Mouse (Mus musculus) cerebellum, adult 2 months (tissue): ENCODE measurements at regions not wholly inside any gene's neighbourhood (a gene's known extent, or its start where the extent isn't known, plus 50 kb on each side); places are given as distances from the start of the nearest gene placed in this dataset.

Source experiments
- CTCF ChIP-seq: fragments of 200-500 bp; IDR thresholded peaks from 2 replicates; pipeline ENCODE4 v1.5.1; 2011; ENCODE audit warnings: low read depth, mild to moderate bottlenecking, control low read depth, low read length, moderate library complexity, borderline replicate concordance; ENCODE audit not compliant: insufficient read depth
- POLR2A ChIP-seq: fragments of 200-500 bp; IDR thresholded peaks from 2 replicates; pipeline ENCODE4 v1.6.1; 2011; ENCODE audit warnings: low read length, control low read depth, borderline replicate concordance; ENCODE audit not compliant: insufficient read depth

DNA sequence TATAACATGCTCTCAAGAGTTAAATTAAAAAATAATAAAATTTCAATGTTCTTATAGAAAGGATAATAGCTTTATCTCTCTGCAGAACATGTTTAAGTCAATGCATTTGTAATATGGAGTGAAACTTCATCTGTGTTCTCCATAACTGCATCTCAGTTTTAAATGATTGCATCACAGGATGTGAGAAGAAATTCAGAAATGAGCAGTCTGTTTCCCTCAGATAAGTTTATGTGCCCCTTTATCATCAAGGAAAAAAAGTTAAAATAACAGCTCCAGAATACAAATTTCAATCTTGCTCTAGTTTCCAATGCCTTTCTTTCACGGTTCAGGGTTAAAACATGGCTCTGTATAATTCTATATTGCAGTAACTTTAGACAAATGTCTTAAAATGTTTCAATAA, 1048.3 kb downstream of the Pla2g4a start:
- TF ChIP-seq POLR2A: no peak
- no peak for TF ChIP-seq CTCF
